8 mouse cellular contexts compared by ENCODE assay signal in genomic region chr2:164070765-164071436, GRCm38 (mm10). TPM values are rescaled to one million over a fixed set of nuclear protein-coding genes. Genes with fewer than 3 reads are reported as not detected.
A peak's percentile ranks its signal among the peaks of the same experiment; 100 is the strongest.
DNase-seq lines count a peak whose midpoint lies in the region; ATAC-seq and TF ChIP-seq lines count a peak whose summit lies in the region.

TSS of gene Tomm34 (minus strand) at chr2:164071169.

- H3K27me3 ChIP-seq in forebrain, embryonic 16.5 days (replicated peaks; ENCODE audit: control insufficient read depth, insufficient read depth, low read length), result no peaks in the 10 kb centered on the region
- H3K27me3 ChIP-seq in lung, embryonic 14.5 days (ENCODE audit: insufficient read depth, low read length), result no peaks in the 10 kb centered on the region
- no peaks in the 10 kb centered on the region for H3K27me3 ChIP-seq in thymus, adult 2 months (ENCODE audit: control insufficient read depth, insufficient read depth, low read length)

- peaks cover 8% of the 10 kb centered on the region for H3K36me3 ChIP-seq in ES-E14 (ENCODE audit: control insufficient read depth, insufficient read depth, low read length, poor library complexity, severe bottlenecking)
- no peaks in the 10 kb centered on the region for H3K36me3 ChIP-seq in forebrain, embryonic 16.5 days (ENCODE audit: control insufficient read depth, insufficient read depth)
- peaks cover 10% of the 10 kb centered on the region; the same call in 1 of the 2 replicates for H3K36me3 ChIP-seq in lung, embryonic 14.5 days (ENCODE audit: insufficient read depth)
- H3K36me3 ChIP-seq in thymus, adult 2 months (ENCODE audit: control insufficient read depth, insufficient read depth, low read length), result peaks cover 7% of the 10 kb centered on the region

- H3K4me1 ChIP-seq in ES-E14 (ENCODE audit: control insufficient read depth in 2 of 2, insufficient read depth in 2 of 2, low read length in 2 of 2, poor library complexity in 1 of 2), result peaks cover 0 to 7% of the 10 kb centered on the region in 2 experiments; a peak in 2 of 4 replicates
- H3K4me1 ChIP-seq in forebrain, embryonic 16.5 days (replicated peaks; ENCODE audit: control insufficient read depth, insufficient read depth, low read length), result peaks cover 31% of the 10 kb centered on the region
- H3K4me1 ChIP-seq in lung, embryonic 14.5 days (ENCODE audit: insufficient read depth), result peaks cover 11% of the 10 kb centered on the region
- H3K4me1 ChIP-seq in olfactory bulb, adult 2 months (ENCODE audit: control insufficient read depth, insufficient read depth, low read length), result 0 out of 2 replicates have a peak, but pooled peaks cover 2% of the 10 kb centered on the region
- H3K4me1 ChIP-seq in thymus, adult 2 months (replicated peaks; ENCODE audit: control insufficient read depth, insufficient read depth, low read length), result peaks cover 10% of the 10 kb centered on the region

- ATAC-seq in forebrain, embryonic 16.5 days, result peak; percentile 92
- ATAC-seq in lung, embryonic 14.5 days (ENCODE audit: insufficient read depth), result peak; percentile 97

- H3K4me2 ChIP-seq in forebrain, embryonic 16.5 days (ENCODE audit: low read length), result peak within 1 kb of the TSS; percentile 92
- peak within 1 kb of the TSS; percentile 94 for H3K4me2 ChIP-seq in lung, embryonic 14.5 days

- DNase-seq in ES-E14 (ENCODE audit: low read depth, low spot score), result peak; percentile 97
- DNase-seq in cerebellum, adult 11-12 months, result peak; percentile 95
- peak; percentile 96 to 97 for DNase-seq in heart, postnatal 36 days
- DNase-seq in layer of hippocampus, adult 2 months (ENCODE audit: low spot score in 2 of 2), result peak; percentile 87 to 88
- peak; percentile 98 for DNase-seq in lung, embryonic 14.5 days
- peak; percentile 91 for DNase-seq in thymus, adult 2 months

- peak within 1 kb of the TSS; percentile 92 to 96 for H3K4me3 ChIP-seq in ES-E14 (ENCODE audit: insufficient read depth in 1 of 2, low read depth in 1 of 2, low read length in 2 of 2, poor library complexity in 1 of 2, severe bottlenecking in 1 of 2)
- peak within 1 kb of the TSS; percentile 96 for H3K4me3 ChIP-seq in forebrain, embryonic 16.5 days (replicated peaks; ENCODE audit: low read length)
- peak within 1 kb of the TSS; percentile 95 for H3K4me3 ChIP-seq in layer of hippocampus, adult 2 months
- H3K4me3 ChIP-seq in lung, embryonic 14.5 days (ENCODE audit: low read depth, low read length), result peak within 1 kb of the TSS; percentile 88
- peak within 1 kb of the TSS; percentile 83 for H3K4me3 ChIP-seq in olfactory bulb, adult 2 months (ENCODE audit: insufficient read depth, low read depth, low read length)
- peak within 1 kb of the TSS; percentile 64 for H3K4me3 ChIP-seq in thymus, adult 2 months (ENCODE audit: control insufficient read depth, insufficient read depth, low read length)

- no peak for TF ChIP-seq CTCF in layer of hippocampus, adult 2 months (conservative IDR thresholded peaks at IDR 0.05)
- no peak for TF ChIP-seq CTCF in lung, embryonic 14.5 days (IDR thresholded peaks at IDR 0.05; ENCODE audit: low read depth)
- no peak for TF ChIP-seq CTCF in olfactory bulb, adult 2 months (IDR thresholded peaks at IDR 0.05; ENCODE audit: insufficient read depth, low read depth, low read length)
- TF ChIP-seq CTCF in thymus, adult 2 months (IDR thresholded peaks at IDR 0.05; ENCODE audit: borderline replicate concordance, control insufficient read depth, extremely low read depth, insufficient read depth, low read length, poor library complexity), result no peak

- 1% methylated on average over 37 of the region's 55 CpGs for WGBS in forebrain, embryonic 16.5 days
- under 1% methylated on average over 53 of the region's 55 CpGs for WGBS in lung, embryonic 14.5 days
- under 1% methylated on average over 55 of the region's 55 CpGs for WGBS in olfactory bulb, adult 2 months
- WGBS in thymus, adult 2 months, result 2% methylated on average over 55 of the region's 55 CpGs

- H3K9ac ChIP-seq in ES-E14 (ENCODE audit: insufficient read depth, low read depth, low read length, poor library complexity, severe bottlenecking), result peak within 1 kb of the TSS; percentile 92
- H3K9ac ChIP-seq in forebrain, embryonic 16.5 days (replicated peaks; ENCODE audit: low read depth, low read length), result peak within 1 kb of the TSS; percentile 88
- H3K9ac ChIP-seq in lung, embryonic 14.5 days, result peak within 1 kb of the TSS; percentile 85

- intact Hi-C loops in heart, postnatal 36 days (cut with DNase I), result loop anchor here (2.0 kb wide), 1 partner anchor 76 kb away; the partner anchor contains the start of gene Ywhab

- H3K9me3 ChIP-seq in ES-E14 (ENCODE audit: control insufficient read depth, insufficient read depth, low read depth, low read length), result no peaks in the 10 kb centered on the region
- H3K9me3 ChIP-seq in forebrain, embryonic 16.5 days (ENCODE audit: control insufficient read depth, low read length), result no peaks in the 10 kb centered on the region
- H3K9me3 ChIP-seq in lung, embryonic 14.5 days (ENCODE audit: low read depth, low read length), result no peaks in the 10 kb centered on the region

- no peak within 1 kb of the TSS; the same call in none of the 2 replicates for H3K27ac ChIP-seq in ES-E14 (ENCODE audit: insufficient read depth, low read depth, low read length, poor library complexity, severe bottlenecking)
- H3K27ac ChIP-seq in forebrain, embryonic 16.5 days (ENCODE audit: low read length), result peak within 1 kb of the TSS; percentile 83
- peak within 1 kb of the TSS; percentile 94 for H3K27ac ChIP-seq in layer of hippocampus, adult 2 months
- H3K27ac ChIP-seq in lung, embryonic 14.5 days (ENCODE audit: low read depth), result peak within 1 kb of the TSS; percentile 82
- H3K27ac ChIP-seq in olfactory bulb, adult 2 months (ENCODE audit: insufficient read depth, low read depth, low read length), result peak within 1 kb of the TSS; percentile 32; the same call in 1 of the 2 replicates
- H3K27ac ChIP-seq in thymus, adult 2 months (ENCODE audit: control insufficient read depth, insufficient read depth, low read length), result peak within 1 kb of the TSS; percentile 13

- in situ Hi-C loops in ES-E14 (cut with MboI; ENCODE audit: low sequenced_read_pairs in 2 of 2, unreplicated experiment in 2 of 2), result no loop called here

- peak; percentile 84 for TF ChIP-seq POLR2A in olfactory bulb, adult 2 months (IDR thresholded peaks at IDR 0.05; ENCODE audit: insufficient read depth, low read depth, low read length)
- TF ChIP-seq POLR2A in thymus, adult 2 months (IDR thresholded peaks at IDR 0.05; ENCODE audit: control insufficient read depth, extremely low read depth, insufficient read depth, low read length, poor library complexity), result peak; percentile 58; the same call in 1 of the 2 replicates

TF ChIP-seq in ES-E14, 5 proteins besides CTCF, POLR2A, EP300 and RAD21:
- TF ChIP-seq ZNF384 (IDR thresholded peaks at IDR 0.05; ENCODE audit: low read depth, low read length) (no peak), ZC3H11A (IDR thresholded peaks at IDR 0.05; ENCODE audit: borderline replicate concordance, low read depth, low read length) (no peak), CHD2 (IDR thresholded peaks at IDR 0.05; ENCODE audit: low read depth, low read length) (no peak), MAFK (IDR thresholded peaks at IDR 0.05; ENCODE audit: insufficient read depth, low read depth, low read length) (no peak), HCFC1 (IDR thresholded peaks at IDR 0.05; ENCODE audit: borderline replicate concordance, insufficient read depth, low read length) (no peak)

RNA-seq across cellular contexts. Expression of gene Tomm34, which starts in this region (rescaled TPM):
- 40.8 and 41.5 TPM in 2 replicates for total RNA-seq in ES-E14 (2012; rRNA removed)
- 58.4 and 61.0 TPM in 2 replicates for polyA plus RNA-seq in forebrain, embryonic 16.5 days (2015; fragmentation: Nextera tagmentation; extraction: Ambion mirVana)
- 10 to 100 TPM; 17.6 to 21.0 TPM for total RNA-seq in heart, postnatal 36 days (2021)
- total RNA-seq in layer of hippocampus, adult 2 months (2021), result 100 to 1,000 TPM; 107 to 108 TPM
- polyA plus RNA-seq in lung, embryonic 14.5 days (2014; fragmentation: Nextera tagmentation; extraction: Ambion mirVana), result 54.2 and 54.4 TPM in 2 replicates
- not detected in 2 replicates for polyA plus RNA-seq in olfactory bulb, adult 2 months (2012; ENCODE audit: insufficient read depth, insufficient read length, low replicate concordance, missing spikeins)
- polyA plus RNA-seq in thymus, adult 2 months (2012; rRNA removed), result 83.7 and 93.8 TPM in 2 replicates

Comparison
In these comparisons a context has a peak if more than half of its experiments do, and no peak if none do; other contexts are left out.
1. RNA of gene Tomm34 (polyA plus RNA-seq): 83.7 to 93.8 TPM in thymus, adult 2 months, 58.4 to 61.0 TPM in forebrain, embryonic 16.5 days and 54.2 to 54.4 TPM in lung, embryonic 14.5 days; not detected in olfactory bulb, adult 2 months; every median in the first group is over 10 times any median in the second.
2. Peak in every context shown above with its lines, with median percentiles within 50 percentile points of each other: DNase-seq, H3K4me3 ChIP-seq and H3K9ac ChIP-seq.